ENCODE assay signal across 20 mouse cellular contexts in genomic region chr5:125372027-125372426, GRCm38 (mm10). TPM values are rescaled to one million over a fixed set of nuclear protein-coding genes. Genes with fewer than 3 reads are reported as not detected.
DNase-seq lines count a peak whose midpoint lies in the region; TF ChIP-seq lines count a peak whose summit lies in the region.
"Had no signal": no experiment of that assay in that cellular context is flagged by ENCODE, and none has a peak within 500 bp of the region (broad histone marks: within the 10 kb centered on the region; RNA-seq: fewer than 3 reads in every experiment).

No protein-coding gene starts in this region.

- no peak overlapping the region for H3ac ChIP-seq in myocyte (ENCODE audit: control insufficient read depth, insufficient read length)

- peaks cover 2 to 11% of the 10 kb centered on the region in 2 experiments; a peak in 3 of 4 replicates for H3K4me1 ChIP-seq in MEL (ENCODE audit: control insufficient read depth in 1 of 2, insufficient read depth in 2 of 2, low read length in 2 of 2)

- no peak overlapping the region for H3K27ac ChIP-seq in MEL (ENCODE audit: control insufficient read depth, low read depth, low read length)

- H3K4me2 ChIP-seq in myocyte (ENCODE audit: low read depth), result no peak overlapping the region

- no peak overlapping the region for H3K9ac ChIP-seq in MEL (ENCODE audit: control insufficient read depth, low read depth, low read length, poor library complexity, severe bottlenecking)

- H3K27me3 ChIP-seq in MEL (ENCODE audit: control insufficient read depth in 1 of 2, insufficient read depth in 2 of 2, low read length in 2 of 2) (no peaks in the 10 kb centered on the region), myocyte (ENCODE audit: control insufficient read depth, insufficient read depth, insufficient read length) (no peaks in the 10 kb centered on the region)
- H3K27me3 ChIP-seq: CH12.LX, Patski had no signal

- TF ChIP-seq EP300 in MEL (IDR thresholded peaks at IDR 0.05; ENCODE audit: low read depth in 1 of 2, low read length in 2 of 2), result no peak

- H3K36me3 ChIP-seq in MEL (ENCODE audit: control insufficient read depth in 1 of 2, insufficient read depth in 2 of 2, low read length in 2 of 2) (no peaks in the 10 kb centered on the region; a peak in 2 of 4 replicates), myocyte (ENCODE audit: control insufficient read depth, insufficient read depth) (no peaks in the 10 kb centered on the region)
- H3K36me3 ChIP-seq: G1E had no signal

- DNase-seq in 3T3-L1 (ENCODE audit: low read depth, low spot score) (peak; percentile 47), MEL (ENCODE audit: low read depth, low spot score) (no peak)
- no peak for DNase-seq in spleen, adult 18-20 months
- DNase-seq in kidney, adult 11 months, result no peak
- no peak for DNase-seq in urinary bladder, adult 18-20 months (ENCODE audit: low spot score in 2 of 2)
- DNase-seq: adrenal gland, adult 2 months; adrenal gland, adult 8-10 months; adrenal gland, postnatal 10 days; adrenal gland, postnatal 14 days; adrenal gland, postnatal 25 days; adrenal gland, postnatal 36 days; cerebellum, adult 11 months; cerebellum, adult 11-12 months; cerebellum, adult 18-20 months; cerebellum, adult 2 months; cerebellum, adult 8-10 months had no signal

- H3K79me2 ChIP-seq in MEL (ENCODE audit: control insufficient read depth, insufficient read depth, low read length, poor library complexity), result no peaks in the 10 kb centered on the region
- no peaks in the 10 kb centered on the region for H3K79me2 ChIP-seq in myocyte (ENCODE audit: control insufficient read depth, insufficient read depth)

- no peak overlapping the region for H3K4me3 ChIP-seq in MEL (ENCODE audit: control insufficient read depth in 1 of 2, insufficient read depth in 1 of 2, low read depth in 2 of 2, low read length in 2 of 2)
- H3K4me3 ChIP-seq in myocyte, result no peak overlapping the region

- TF ChIP-seq POLR2A in MEL (IDR thresholded peaks at IDR 0.05; ENCODE audit: control insufficient read depth in 1 of 2, insufficient read depth in 1 of 2, low read depth in 1 of 2, low read length in 2 of 2, poor library complexity in 1 of 2) (no peak), myocyte (IDR thresholded peaks at IDR 0.05; ENCODE audit: insufficient read length, low read depth) (no peak)

- TF ChIP-seq RAD21 in MEL (IDR thresholded peaks at IDR 0.05; ENCODE audit: low read depth, low read length), result no peak

- H3K9me3 ChIP-seq in MEL (replicated peaks; ENCODE audit: insufficient read depth, low read length), result no peaks in the 10 kb centered on the region

- TF ChIP-seq CTCF in MEL (IDR thresholded peaks at IDR 0.05 in 2 of 3, conservative IDR thresholded peaks at IDR 0.05 in 1 of 3; ENCODE audit: control insufficient read depth in 1 of 3, insufficient read depth in 1 of 3, low read depth in 2 of 3, low read length in 3 of 3, poor library complexity in 1 of 3, severe bottlenecking in 1 of 3), result no peak

TF ChIP-seq in MEL, 35 proteins besides CTCF, POLR2A, EP300 and RAD21:
- TF ChIP-seq ZKSCAN1 (IDR thresholded peaks at IDR 0.05; ENCODE audit: low read depth, low read length) (no peak), ZNF384 (IDR thresholded peaks at IDR 0.05; ENCODE audit: low read depth, low read length) (peak; percentile 53)

TF ChIP-seq in myocyte, 11 proteins besides CTCF, POLR2A, EP300 and RAD21:
- no peak for TF ChIP-seq POLR2AphosphoS2 (IDR thresholded peaks at IDR 0.05; ENCODE audit: insufficient read length, low read depth)
- TF ChIP-seq MYOG (IDR thresholded peaks at IDR 0.05; ENCODE audit: control insufficient read depth in 1 of 3, insufficient read depth in 1 of 3, insufficient read length in 2 of 3, low read depth in 2 of 3), result peak in 2 of 3 experiments; percentile 48 to 64
- no peak for TF ChIP-seq TCF3 (IDR thresholded peaks at IDR 0.05; ENCODE audit: insufficient read length, low read depth)
- TF ChIP-seq MYOD1 (IDR thresholded peaks at IDR 0.05; ENCODE audit: control insufficient read depth in 1 of 3, insufficient read length in 2 of 3, low read depth in 2 of 3), result peak in 1 of 3 experiments; percentile 75

RNA-seq across cellular contexts. Expression of gene Gm10382, which starts 17.1 kb away (rescaled TPM):
- total RNA-seq in MEL (2012; rRNA removed), result 0.65 TPM in 2 replicates
- polyA plus RNA-seq in MEL (2012; ENCODE audit: insufficient read depth in 1 of 2, insufficient read length in 2 of 2, low read depth in 1 of 2, low replicate concordance in 2 of 2, missing spikeins in 1 of 2) (under 1 TPM in 1 of 2 experiments, not detected in 1; 0.96 TPM), myocyte (2012; fragmentation: generic; extraction: Trizol) (1.9 TPM)
- total RNA-seq: adrenal gland, postnatal 25 days; G1E had no signal

RNA-seq across cellular contexts. Expression of gene Ubc, which starts 18.0 kb away (rescaled TPM):
- 511 and 526 TPM in 2 replicates for total RNA-seq in MEL (2012; rRNA removed)
- polyA plus RNA-seq in MEL (2012; ENCODE audit: insufficient read depth in 1 of 2, insufficient read length in 2 of 2, low read depth in 1 of 2, low replicate concordance in 2 of 2, missing spikeins in 1 of 2), result 1,000 to 10,000 TPM in 1 of 2 experiments, 100 to 1,000 TPM in 1; 113 to 1,075 TPM
- polyA plus RNA-seq in myocyte (2012; fragmentation: generic; extraction: Trizol), result 878 TPM

RNA-seq across cellular contexts. Expression of gene Scarb1, which starts 31.1 kb away (rescaled TPM):
- total RNA-seq in MEL (2012; rRNA removed), result 51.4 and 53.1 TPM in 2 replicates
- 10 to 100 TPM in 1 of 2 experiments, not detected in 1; 98.3 TPM for polyA plus RNA-seq in MEL (2012; ENCODE audit: insufficient read depth in 1 of 2, insufficient read length in 2 of 2, low read depth in 1 of 2, low replicate concordance in 2 of 2, missing spikeins in 1 of 2)
- 28.6 TPM for polyA plus RNA-seq in myocyte (2012; fragmentation: generic; extraction: Trizol)
